Mouse (Mus musculus) limb, embryonic 12.5 days (tissue): ENCODE results near the gene Ccdc65. TPM values are rescaled to one million over a fixed set of nuclear protein-coding genes. Genes with fewer than 3 reads are reported as not detected.
"Not testable (repeated sequence)": the region's sequence is repeated elsewhere in the genome, so short reads cannot be mapped to it uniquely, and the experiment has no call there.

ENCODE experiments used
- ATAC-seq: fragments of 200-750 bp; cut with Nextera tagmentation; 2 replicates; pipeline ENCODE4 v1.8.0; 2017; ENCODE audit warnings: low read depth, moderate TSS enrichment; ENCODE audit not compliant: insufficient number of reproducible peaks, insufficient read depth, low FRiP score, low TSS enrichment
- H3K27ac ChIP-seq: fragments of 300-500 bp; sonication (generic); 2 replicates; pipeline ENCODE4 v1.5.1; 2016; ENCODE audit warnings: mild to moderate bottlenecking, moderate library complexity
- H3K27me3 ChIP-seq: fragments of 300-500 bp; sonication (generic); 2 replicates; pipeline ENCODE4 v1.6.1; 2016; ENCODE audit warnings: mild to moderate bottlenecking, moderate library complexity
- H3K36me3 ChIP-seq: fragments of 300-500 bp; sonication (generic); 2 replicates; pipeline ENCODE4 v1.6.1; 2016; ENCODE audit warnings: mild to moderate bottlenecking, moderate library complexity
- H3K4me1 ChIP-seq: fragments of 300-500 bp; sonication (generic); replicated peaks from 2 replicates; pipeline ENCODE4 v1.6.1; 2016
- H3K4me2 ChIP-seq: fragments of 300-500 bp; sonication (generic); 2 replicates; pipeline ENCODE4 v1.6.1; 2016; ENCODE audit warnings: mild to moderate bottlenecking, moderate library complexity
- H3K4me3 ChIP-seq: fragments of 300-500 bp; sonication (generic); replicated peaks from 2 replicates; pipeline ENCODE4 v1.5.1; 2016; ENCODE audit warnings: mild to moderate bottlenecking
- H3K9ac ChIP-seq: fragments of 300-500 bp; sonication (generic); replicated peaks from 2 replicates; pipeline ENCODE4 v1.6.1; 2016; ENCODE audit warnings: mild to moderate bottlenecking, moderate library complexity
- H3K9me3 ChIP-seq: fragments of 300-500 bp; sonication (generic); 2 replicates; pipeline ENCODE4 v1.6.1; 2016; ENCODE audit warnings: mild to moderate bottlenecking, moderate library complexity
- WGBS: fragments of 180-500 bp; shearing (Covaris S2); methylation state at CpG from one replicate; pipeline ENCODE4 v1.1.7; 2016; 5-methylcytosine and 5-hydroxymethylcytosine counted together
- polyA plus RNA-seq: library from polyadenylated mRNA; unstranded; fragments of >200 nt; fragmentation: Nextera tagmentation; extraction: Ambion mirVana; gene quantifications from 2 replicates; pipeline ENCODE4 v1.2.1, GENCODE M21; 2016

Ccdc65 gene
- polyA plus RNA-seq, 1 experiment from 2014 or later: 0.70 TPM

- no peak overlapping the region for H3K4me3 ChIP-seq
- H3K9me3 ChIP-seq: no peaks in the 10 kb centered on the region
- no peaks in the 10 kb centered on the region for H3K4me1 ChIP-seq
- H3K36me3 ChIP-seq: peaks cover 70% of the 10 kb centered on the region
- H3K4me2 ChIP-seq: no peak overlapping the region
- H3K27me3 ChIP-seq: no peaks in the 10 kb centered on the region
- ATAC-seq: no peak
- 85% methylated on average over 8 of the region's 8 CpGs for WGBS
- no peak overlapping the region for H3K27ac ChIP-seq
- H3K9ac ChIP-seq: no peak overlapping the region
Measured at GRCm38 (mm10) chr15:98742766-98743428, 34.9 kb downstream of the Ccdc65 start.

GRCm38 (mm10) chr15:98743863-98744262 lies 35.9 kb downstream of the Ccdc65 start:
- H3K4me1 ChIP-seq, H3K9ac ChIP-seq, H3K27me3 ChIP-seq, H3K4me2 ChIP-seq, H3K4me3 ChIP-seq, H3K27ac ChIP-seq, ATAC-seq, H3K9me3 ChIP-seq: not testable (repeated sequence)
- 89% methylated on average over 3 of the region's 3 CpGs for WGBS
- peaks cover 63% of the 10 kb centered on the region for H3K36me3 ChIP-seq

- Histone ChIP-seq H3K4me2 (no peak overlapping the region), H3K36me3 (peaks cover 55% of the 10 kb centered on the region), H3K4me1 (no peaks in the 10 kb centered on the region), H3K9me3 (no peaks in the 10 kb centered on the region), H3K27me3 (no peaks in the 10 kb centered on the region), H3K4me3 (no peak overlapping the region), H3K27ac (no peak overlapping the region), H3K9ac (no peak overlapping the region)
- 92% methylated on average over 10 of the region's 10 CpGs for WGBS
- ATAC-seq: no peak
Measured at GRCm38 (mm10) chr15:98746344-98746965, 38.4 kb downstream of the Ccdc65 start.

- 84% methylated on average over 6 of the region's 6 CpGs for WGBS
- Histone ChIP-seq H3K27me3 (no peaks in the 10 kb centered on the region), H3K36me3 (peaks cover 47% of the 10 kb centered on the region), H3K9ac (no peak overlapping the region), H3K9me3 (no peaks in the 10 kb centered on the region), H3K4me3 (no peak overlapping the region), H3K27ac (no peak overlapping the region), H3K4me1 (no peaks in the 10 kb centered on the region), H3K4me2 (no peak overlapping the region)
- ATAC-seq: no peak
Measured at GRCm38 (mm10) chr15:98747296-98747695, 39.3 kb downstream of the Ccdc65 start.

- peaks cover 39% of the 10 kb centered on the region for H3K36me3 ChIP-seq
- H3K27ac ChIP-seq: no peak overlapping the region
Measured at GRCm38 (mm10) chr15:98749093-98749492, 41.1 kb downstream of the Ccdc65 start.

GRCm38 (mm10) chr15:98753021-98753423 lies 45.0 kb downstream of the Ccdc65 start:
- H3K4me1 ChIP-seq: no peaks in the 10 kb centered on the region
- peaks cover 51% of the 10 kb centered on the region for H3K36me3 ChIP-seq
- H3K9ac ChIP-seq: no peak overlapping the region
- no peaks in the 10 kb centered on the region for H3K27me3 ChIP-seq
- no peak for ATAC-seq
- no peak overlapping the region for H3K27ac ChIP-seq
- no peak overlapping the region for H3K4me3 ChIP-seq
- no peaks in the 10 kb centered on the region for H3K9me3 ChIP-seq
- no peak overlapping the region for H3K4me2 ChIP-seq
- 84% methylated on average over 8 of the region's 8 CpGs for WGBS

More at GRCm38 (mm10) chr15:98749093-98749492, 41.1 kb downstream of the Ccdc65 start:
- H3K27me3 ChIP-seq: no peaks in the 10 kb centered on the region
- no peak overlapping the region for H3K4me3 ChIP-seq
- 95% methylated on average over 2 of the region's 2 CpGs for WGBS
- H3K4me1 ChIP-seq: no peaks in the 10 kb centered on the region
- H3K9me3 ChIP-seq: no peaks in the 10 kb centered on the region
- no peak overlapping the region for H3K9ac ChIP-seq
- H3K4me2 ChIP-seq: no peak overlapping the region
- ATAC-seq: no peak

- Histone ChIP-seq H3K27ac (no peak overlapping the region), H3K9ac (no peak overlapping the region), H3K36me3 (peaks cover 57% of the 10 kb centered on the region), H3K4me1 (no peaks in the 10 kb centered on the region), H3K4me3 (no peak overlapping the region), H3K4me2 (no peak overlapping the region), H3K27me3 (no peaks in the 10 kb centered on the region), H3K9me3 (no peaks in the 10 kb centered on the region)
- WGBS: 86% methylated on average over 2 of the region's 2 CpGs
- ATAC-seq: no peak
Measured at GRCm38 (mm10) chr15:98754125-98754524, 46.1 kb downstream of the Ccdc65 start.

- Histone ChIP-seq H3K27ac (peak overlapping the region; percentile 83), H3K9me3 (no peaks in the 10 kb centered on the region), H3K36me3 (peaks cover 31% of the 10 kb centered on the region), H3K9ac (peak overlapping the region; percentile 85), H3K4me1 (peaks cover 17% of the 10 kb centered on the region), H3K27me3 (peaks cover 9% of the 10 kb centered on the region), H3K4me3 (peak overlapping the region; percentile 99), H3K4me2 (peak overlapping the region; percentile 73)
- peak; percentile 82 for ATAC-seq
- under 1% methylated on average over 22 of the region's 24 CpGs for WGBS
Measured at GRCm38 (mm10) chr15:98762201-98762621, 54.2 kb downstream of the Ccdc65 start.

GRCm38 (mm10) chr15:98762670-98763529 lies 54.9 kb downstream of the Ccdc65 start, which contains the start of gene Arf3:
Gene Arf3, minus strand, starts transcription at chr15:98763214.
- under 1% methylated on average over 73 of the region's 76 CpGs for WGBS
- H3K4me1 ChIP-seq: peaks cover 17% of the 10 kb centered on the region

GRCm38 (mm10) chr15:98765929-98766328 lies 57.9 kb downstream of the Ccdc65 start:
- no peak overlapping the region for H3K4me2 ChIP-seq
- no peak for ATAC-seq

More at GRCm38 (mm10) chr15:98762670-98763529, 54.9 kb downstream of the Ccdc65 start, which contains the start of gene Arf3:
- peaks cover 11% of the 10 kb centered on the region for H3K27me3 ChIP-seq
- H3K4me2 ChIP-seq: peak within 1 kb of the TSS; percentile 73
- no peaks in the 10 kb centered on the region for H3K9me3 ChIP-seq
- peak within 1 kb of the TSS; percentile 85 for H3K9ac ChIP-seq
- peak within 1 kb of the TSS; percentile 83 for H3K27ac ChIP-seq
- peak within 1 kb of the TSS; percentile 99 for H3K4me3 ChIP-seq
- ATAC-seq: peak; percentile 85
- peaks cover 29% of the 10 kb centered on the region for H3K36me3 ChIP-seq

GRCm38 (mm10) chr15:98768259-98768658 lies 60.3 kb downstream of the Ccdc65 start:
- Histone ChIP-seq H3K27me3 (peaks cover 65% of the 10 kb centered on the region), H3K4me2 (no peak overlapping the region), H3K9ac (no peak overlapping the region), H3K27ac (no peak overlapping the region), H3K36me3 (no peaks in the 10 kb centered on the region), H3K4me3 (no peak overlapping the region), H3K9me3 (peaks cover 4% of the 10 kb centered on the region; the same call in 1 of the 2 replicates), H3K4me1 (peaks cover 18% of the 10 kb centered on the region)
- 27% methylated on average over 5 of the region's 5 CpGs for WGBS
- ATAC-seq: no peak

More at GRCm38 (mm10) chr15:98765929-98766328, 57.9 kb downstream of the Ccdc65 start:
- Histone ChIP-seq H3K27me3 (peaks cover 41% of the 10 kb centered on the region), H3K9ac (0 out of 2 replicates have a peak overlapping the region, but pooled peaks have one; percentile 18), H3K36me3 (peaks cover under 1% of the 10 kb centered on the region; the same call in 1 of the 2 replicates), H3K4me1 (peaks cover 17% of the 10 kb centered on the region), H3K27ac (no peak overlapping the region), H3K9me3 (no peaks in the 10 kb centered on the region), H3K4me3 (no peak overlapping the region)
- WGBS: 68% methylated on average over 4 of the region's 4 CpGs
